Mouse (Mus musculus): ENCODE measurements at regions not wholly inside any gene's neighbourhood (a gene's known extent, or its start where the extent isn't known, plus 50 kb on each side); places are given as distances from the start of the nearest gene placed in this dataset.

DNA sequence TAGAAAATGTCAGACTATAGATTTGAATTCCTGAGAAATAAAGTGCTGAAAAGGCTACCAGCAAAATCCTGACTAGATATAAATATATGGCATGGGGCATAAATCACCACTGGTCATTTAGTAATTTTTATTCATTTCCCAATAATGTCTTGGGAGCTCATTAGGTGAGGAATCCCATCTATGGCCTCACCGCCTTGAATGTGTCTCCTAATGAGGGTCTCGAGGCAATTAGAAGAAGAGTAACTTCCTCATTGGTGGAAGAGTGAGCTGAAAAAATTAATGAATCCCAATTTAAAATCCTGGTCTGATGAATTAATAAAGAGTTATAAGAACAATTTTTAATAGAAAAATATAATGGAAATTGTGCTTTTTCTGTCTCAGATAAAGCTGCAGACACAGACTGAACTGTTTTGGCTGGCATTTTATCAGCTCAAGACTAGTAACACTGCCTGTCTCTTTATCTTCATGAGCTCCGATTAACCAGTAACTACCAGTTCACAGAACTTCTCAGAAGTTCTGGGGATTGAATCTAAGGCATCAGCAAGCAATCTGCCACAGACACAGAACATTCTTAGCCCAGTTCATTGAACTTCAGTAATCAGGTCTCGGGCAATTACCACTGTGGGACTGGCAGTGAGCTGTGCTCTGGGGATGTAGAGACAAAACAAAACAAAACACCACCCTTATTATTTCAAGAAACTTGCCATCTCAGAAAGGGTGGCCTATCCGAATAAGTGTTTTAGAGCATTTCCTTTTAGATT is 170.7 kb downstream of the Plpp3 start:
- no peak for DNase-seq (ENCODE audit: low spot score)

DNA sequence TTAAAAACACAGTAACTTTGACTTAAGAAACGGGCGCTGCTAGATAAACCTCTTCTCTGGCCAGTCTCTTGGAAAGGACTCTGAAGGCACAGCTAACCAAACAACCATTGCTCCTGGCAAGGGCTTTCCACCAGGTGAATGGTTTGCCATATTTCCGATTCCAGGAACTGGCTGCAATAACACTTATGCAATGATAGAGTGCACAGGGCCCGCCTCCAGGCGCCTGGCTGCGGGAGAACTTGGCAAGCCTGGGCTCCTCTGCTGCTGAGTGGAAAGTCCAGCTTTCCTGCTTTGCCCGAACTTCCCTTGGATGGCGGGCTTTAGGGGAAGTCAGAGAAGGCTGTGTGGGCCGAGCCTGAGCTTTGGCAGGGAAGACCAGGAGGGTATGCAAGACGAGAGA is 171.6 kb downstream of the Plpp3 start:
- no peak for DNase-seq (ENCODE audit: low spot score)

DNA sequence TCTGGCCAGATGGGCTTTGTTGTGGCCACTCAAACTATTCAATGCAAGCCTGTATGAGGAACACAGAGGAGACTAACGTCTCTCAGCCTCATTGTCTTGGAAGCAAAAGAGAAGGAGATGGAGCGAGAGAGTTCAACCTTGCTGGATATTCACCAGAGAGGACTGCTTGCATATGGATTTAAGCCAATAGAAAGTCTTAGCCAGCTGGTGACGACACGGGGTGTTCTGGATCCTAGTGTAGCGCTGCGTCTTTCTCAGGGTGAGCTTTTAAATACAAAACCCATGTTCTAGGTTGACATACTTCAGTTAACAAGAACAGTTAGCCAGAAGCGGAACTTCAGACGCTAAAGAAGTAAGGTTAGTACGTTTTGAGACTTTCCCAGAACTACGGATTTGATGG is 174.9 kb downstream of the Plpp3 start:
- DNase-seq (ENCODE audit: low spot score) = no peak

DNA sequence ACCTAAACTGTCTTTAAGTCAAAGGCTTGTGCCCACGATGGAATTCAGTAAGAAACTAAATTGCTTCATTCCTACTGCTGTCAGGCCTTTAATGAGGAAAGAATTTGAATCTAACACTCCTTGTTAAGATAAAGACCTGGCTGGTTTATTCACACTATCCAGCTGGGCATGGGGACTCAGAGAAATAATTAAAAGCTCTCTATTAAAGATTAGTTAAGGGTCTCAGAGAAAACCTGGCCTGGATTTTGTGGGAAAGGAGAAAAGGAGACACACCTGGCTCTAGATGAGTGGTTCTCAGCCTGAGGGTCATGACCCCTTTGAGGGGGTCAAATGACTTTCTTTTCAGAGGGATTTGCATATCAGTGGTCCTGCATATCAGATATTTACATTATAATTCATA is 178.7 kb downstream of the Plpp3 start:
- DNase-seq (ENCODE audit: low spot score) = no peak

DNA sequence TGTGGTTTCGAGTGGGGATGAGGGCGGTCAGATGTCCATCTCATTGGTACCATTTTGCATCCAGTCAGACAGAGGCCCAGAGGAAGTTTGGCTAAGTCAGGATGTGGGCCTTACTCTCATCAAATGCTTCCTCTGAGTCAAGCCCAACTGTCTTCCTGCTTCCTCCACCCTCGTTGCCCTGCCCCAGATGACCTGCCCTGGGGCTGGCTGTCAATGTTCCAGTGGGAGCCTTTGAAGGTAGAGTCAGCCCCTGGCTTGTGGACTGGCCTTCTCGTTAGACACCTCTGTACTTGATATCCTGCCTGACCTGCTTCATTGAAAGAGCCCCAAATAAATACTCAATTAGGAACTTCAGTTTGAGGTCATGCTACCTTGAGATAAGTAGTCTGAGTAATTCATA is 179.4 kb downstream of the Plpp3 start:
- no peak for DNase-seq (ENCODE audit: low spot score)

DNA sequence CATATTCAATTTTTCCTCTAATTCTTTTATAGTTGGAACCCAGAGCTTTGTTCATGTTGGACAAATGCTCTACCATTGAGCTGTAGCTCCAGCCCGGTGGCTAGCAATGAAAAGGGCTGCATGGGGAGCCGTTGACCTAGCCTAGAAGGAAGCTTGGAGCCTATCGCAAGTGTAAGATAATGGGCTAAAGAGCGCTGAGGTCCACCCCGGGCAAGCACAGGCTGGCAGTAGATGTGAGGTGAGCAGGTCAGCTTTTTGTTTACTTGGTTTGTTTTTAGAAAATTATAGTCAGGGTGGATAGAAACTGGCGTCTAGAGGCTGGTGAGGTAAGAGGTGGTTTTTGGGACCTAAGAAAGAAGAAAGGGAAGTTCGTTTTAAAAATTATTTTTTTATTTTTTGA is 181.0 kb downstream of the Plpp3 start:
- DNase-seq (ENCODE audit: low spot score) = no peak

DNA sequence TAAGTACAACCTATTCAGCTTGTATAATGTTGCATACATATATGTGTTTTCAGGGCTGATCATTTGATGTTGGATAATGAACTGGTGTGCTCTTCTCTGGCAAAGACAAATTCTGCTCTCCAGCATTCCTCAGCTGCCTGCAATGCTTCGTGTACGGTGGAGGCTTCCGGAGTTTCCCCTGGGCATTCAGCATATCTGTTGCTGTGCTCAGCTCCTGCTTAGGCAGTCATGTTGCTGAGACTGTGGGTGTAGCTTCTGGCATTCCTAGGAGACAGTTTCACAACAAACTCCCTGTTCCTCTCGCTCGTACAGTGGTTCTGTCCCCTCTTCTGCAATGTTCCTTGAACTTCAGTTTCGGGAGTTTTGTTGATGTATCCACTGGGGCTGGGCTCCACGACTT is 181.7 kb downstream of the Plpp3 start:
- no peak for DNase-seq (ENCODE audit: low spot score)

DNA sequence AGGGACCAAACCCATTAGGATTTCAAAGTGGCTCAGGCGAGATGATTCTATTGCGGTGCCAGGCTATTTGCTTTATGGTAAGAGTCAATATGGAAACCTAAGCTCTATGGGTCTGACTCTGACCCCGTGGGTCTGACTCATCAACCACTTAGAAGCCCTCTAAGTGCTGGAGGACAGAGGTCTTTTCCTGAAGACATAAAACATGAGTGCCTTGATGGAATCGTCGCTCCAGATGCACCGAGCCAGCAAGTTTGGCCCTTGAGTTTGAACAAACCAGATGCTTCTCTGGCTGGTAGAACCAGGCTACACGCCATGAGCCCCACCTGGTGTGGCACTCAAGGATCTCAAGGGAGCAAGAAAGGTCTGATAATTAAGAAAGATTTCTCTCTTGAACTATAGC is 184.1 kb downstream of the Plpp3 start:
- DNase-seq (ENCODE audit: low spot score) = no peak

DNA sequence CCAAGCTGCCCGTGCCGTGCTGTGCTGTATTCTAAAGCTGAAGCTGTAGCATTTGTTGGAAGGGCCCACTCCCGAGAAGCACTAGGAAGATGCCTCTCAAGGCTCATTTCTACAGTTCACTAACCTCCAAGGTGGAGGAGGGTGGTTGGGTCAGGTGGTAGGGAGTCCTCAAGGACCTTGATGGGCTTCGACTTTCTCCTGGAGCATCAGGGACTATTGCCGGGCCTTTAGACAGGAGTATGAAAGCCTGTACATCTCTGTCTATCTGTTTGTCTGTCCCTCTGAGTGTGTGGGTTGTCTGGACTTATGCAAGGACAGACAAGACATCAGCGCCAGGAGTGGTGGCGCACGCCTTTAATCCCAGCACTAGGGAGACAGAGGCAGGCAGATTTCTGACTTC is 189.7 kb downstream of the Plpp3 start:
- DNase-seq (ENCODE audit: low spot score) = no peak

DNA sequence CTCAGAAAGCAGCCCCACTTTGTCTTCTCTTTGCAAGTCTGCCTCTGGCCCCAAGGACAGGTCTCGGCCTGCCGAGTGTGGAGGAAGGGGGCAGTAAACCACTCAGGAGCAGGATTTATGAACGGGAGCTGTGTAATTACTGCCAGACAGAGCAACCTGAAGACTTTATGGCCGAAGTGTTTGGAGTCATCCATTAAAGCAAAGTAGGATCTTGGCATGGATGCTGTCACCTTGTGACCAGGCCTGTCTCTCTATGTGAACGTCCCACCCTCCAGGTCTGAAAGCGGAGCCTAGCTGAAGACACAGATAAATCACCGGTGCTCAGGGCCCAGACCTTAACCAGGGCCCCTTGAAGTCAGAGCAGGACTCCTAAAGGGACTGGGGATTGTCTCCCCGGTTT is 190.8 kb downstream of the Plpp3 start:
- no peak for DNase-seq (ENCODE audit: low spot score)

DNA sequence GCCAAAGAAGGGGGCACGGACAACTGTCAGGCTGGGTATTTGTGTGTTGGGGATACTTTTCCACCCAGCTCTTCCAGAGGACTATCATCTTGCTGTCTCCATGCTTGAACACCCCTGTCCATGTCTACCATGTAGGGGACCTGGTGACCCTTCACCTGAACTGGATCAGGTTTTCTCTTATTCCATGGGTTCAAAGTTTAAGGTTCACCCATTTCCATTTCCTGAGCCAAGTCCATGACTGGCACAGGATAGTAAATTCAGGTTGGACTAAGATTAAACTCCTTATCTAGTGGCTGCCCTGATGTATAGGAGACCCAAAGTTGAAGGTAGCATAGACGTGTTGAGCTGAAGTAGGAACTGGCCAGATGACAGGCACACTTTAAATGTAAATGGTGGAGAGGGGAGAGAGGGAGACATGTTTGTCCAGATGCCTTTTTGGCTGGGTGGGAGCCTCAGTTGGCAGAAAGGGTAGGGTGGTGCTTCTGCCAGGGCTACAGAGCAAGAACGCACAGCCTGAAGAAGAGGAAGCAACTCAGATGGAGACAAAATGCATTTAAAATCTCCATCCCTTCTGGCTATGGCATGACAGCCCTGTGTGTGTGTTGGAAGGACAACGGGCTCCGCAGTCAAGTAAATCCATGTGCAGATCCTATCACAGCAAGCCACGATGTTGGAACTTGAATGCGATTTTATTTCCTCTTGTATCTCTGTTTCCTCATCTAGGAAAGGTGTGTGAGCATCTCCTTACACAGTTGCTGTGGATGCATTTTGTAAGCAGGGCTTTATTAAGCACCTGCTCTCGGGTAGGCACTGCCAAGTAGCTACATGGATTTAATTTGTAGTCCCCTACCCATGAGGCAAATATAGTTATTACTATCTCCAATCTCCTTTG is 192.4 kb downstream of the Plpp3 start:
- no peak for DNase-seq (ENCODE audit: low spot score)

DNA sequence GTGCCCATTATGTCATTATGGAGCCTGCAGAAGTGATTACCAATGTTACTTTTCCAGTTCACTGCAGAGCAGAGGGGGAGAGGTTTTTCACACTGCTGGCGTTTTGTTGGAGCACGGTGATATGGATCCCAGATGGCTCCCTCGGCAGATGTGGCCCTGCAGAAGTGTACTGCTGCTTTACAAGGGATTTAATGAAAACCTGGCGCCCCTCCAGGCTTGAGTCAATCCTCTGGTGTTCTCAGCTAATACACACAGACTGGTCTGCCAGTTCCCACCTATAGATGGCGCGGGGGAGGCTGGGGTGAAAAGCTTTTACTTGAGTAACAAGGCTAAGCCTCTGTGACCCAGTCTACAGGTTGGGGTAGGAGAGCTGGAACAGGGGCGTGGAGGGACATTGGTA is 195.2 kb downstream of the Plpp3 start:
- DNase-seq (ENCODE audit: low spot score) = no peak

DNA sequence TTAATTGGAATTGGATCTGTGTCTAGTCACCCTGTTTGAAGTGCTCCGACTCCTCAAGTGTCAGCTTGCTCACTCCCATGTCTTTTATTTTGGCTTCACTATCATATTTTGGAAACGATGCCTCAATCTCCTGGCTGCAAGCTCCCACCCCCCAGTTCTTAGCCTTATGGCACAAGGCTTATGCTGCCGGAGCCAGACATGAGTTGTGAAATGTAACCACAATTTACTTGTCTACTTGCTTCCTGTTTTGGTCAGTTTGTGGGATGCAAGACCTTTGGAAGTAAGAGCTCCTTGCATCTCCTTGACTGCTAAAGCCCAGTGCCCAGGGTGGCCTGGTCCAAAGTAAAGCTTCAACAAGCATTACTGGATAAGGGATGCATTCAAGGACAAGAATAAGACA is 195.8 kb downstream of the Plpp3 start:
- no peak for DNase-seq (ENCODE audit: low spot score)

DNA sequence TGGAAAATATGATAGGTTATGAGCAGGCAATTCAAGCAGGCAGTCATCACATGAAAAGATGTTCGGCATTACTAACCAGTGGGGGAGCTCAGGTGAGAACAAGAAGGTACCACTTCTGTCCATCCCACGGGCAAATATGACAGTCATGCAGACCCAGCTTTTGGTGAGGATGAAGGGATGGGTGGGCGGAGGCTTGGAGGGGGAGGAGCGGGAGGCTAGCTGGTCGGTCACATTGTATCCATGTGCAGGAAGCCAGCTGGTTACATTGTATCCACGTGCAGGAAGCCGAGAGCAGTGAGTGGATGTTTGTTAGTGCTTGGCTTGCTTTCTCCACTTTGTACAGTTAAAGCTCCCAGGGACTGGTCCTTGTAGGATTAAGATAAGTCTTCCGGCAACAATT is 196.9 kb downstream of the Plpp3 start:
- no peak for DNase-seq (ENCODE audit: low spot score)

DNA sequence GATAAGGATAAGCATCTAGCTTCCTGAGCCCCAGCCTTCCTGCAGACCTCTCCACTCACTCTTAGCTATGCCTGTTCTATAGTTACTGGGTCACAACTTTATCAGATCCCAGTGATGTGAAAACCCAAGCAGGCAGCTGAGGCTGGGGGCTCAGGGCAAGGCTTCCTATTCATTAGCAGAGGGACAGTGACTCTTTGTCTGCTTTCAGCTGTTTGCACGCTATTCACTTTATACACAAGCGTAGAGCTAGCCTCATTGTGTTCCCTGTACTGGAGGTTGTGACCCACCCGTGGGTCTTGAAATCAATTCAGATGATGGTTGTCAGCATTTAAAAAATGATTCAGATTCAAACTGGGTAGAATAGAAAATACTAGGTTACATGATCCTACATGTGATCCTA is 199.5 kb downstream of the Plpp3 start:
- no peak for DNase-seq (ENCODE audit: low spot score)

DNA sequence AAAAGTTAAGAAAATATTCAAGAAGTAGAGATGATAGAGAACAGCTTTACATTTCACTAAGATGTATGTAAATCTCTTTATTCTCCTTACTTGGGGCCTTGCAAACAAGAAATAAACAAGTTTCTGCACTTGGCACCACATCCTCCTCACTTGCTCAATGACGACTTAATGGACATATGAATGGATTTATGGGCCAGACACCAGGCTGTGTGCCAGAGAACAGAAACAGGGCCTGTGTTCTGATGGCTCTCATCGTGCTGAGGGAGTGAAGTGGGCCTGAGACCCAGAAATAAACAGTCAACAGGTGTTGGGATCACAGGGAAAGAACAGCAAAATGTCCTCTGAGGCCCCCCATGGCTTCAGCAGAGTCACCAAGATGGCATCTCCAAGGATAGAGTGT is 201.6 kb downstream of the Plpp3 start:
- DNase-seq (ENCODE audit: low spot score) = no peak

DNA sequence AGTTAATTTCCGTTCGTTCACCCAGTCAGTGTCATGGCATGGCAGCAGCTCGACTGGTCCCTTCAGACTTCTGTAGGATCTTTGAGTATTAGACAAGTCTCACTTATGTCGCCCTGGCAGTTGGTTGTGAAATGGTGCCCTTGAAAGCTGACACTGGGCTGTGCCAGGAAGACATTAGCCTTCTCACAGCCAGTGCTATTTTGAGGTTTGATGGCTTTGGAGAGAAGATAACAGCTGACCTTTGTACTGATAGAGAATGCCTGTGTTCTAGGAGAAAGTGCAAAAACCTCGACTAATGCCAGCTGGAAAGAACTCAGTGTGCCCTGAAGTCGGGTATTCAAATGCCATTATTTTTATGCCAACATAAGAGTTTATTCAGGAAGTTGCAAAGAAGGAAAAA is 207.3 kb downstream of the Plpp3 start:
- DNase-seq (ENCODE audit: low spot score) = no peak

DNA sequence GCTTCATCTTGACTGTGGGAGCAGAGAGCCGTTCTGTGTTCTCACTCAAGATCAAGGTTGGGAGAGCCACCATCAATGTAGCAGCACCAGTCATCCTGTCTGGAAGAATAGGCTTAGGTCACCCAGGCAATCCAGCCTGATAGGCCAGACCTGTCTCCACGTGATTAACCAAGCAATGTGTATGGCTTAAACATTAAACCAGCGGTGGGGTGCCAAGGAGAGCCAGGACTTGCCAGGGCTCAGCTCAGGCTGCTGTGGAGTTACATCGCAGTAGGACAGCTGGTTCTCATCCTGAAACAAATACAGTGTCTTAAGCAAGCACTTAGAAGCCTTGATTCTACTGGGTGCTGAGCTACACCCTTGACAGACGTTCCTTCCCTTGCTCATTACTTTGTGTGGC is 207.9 kb downstream of the Plpp3 start:
- no peak for DNase-seq (ENCODE audit: low spot score)

DNA sequence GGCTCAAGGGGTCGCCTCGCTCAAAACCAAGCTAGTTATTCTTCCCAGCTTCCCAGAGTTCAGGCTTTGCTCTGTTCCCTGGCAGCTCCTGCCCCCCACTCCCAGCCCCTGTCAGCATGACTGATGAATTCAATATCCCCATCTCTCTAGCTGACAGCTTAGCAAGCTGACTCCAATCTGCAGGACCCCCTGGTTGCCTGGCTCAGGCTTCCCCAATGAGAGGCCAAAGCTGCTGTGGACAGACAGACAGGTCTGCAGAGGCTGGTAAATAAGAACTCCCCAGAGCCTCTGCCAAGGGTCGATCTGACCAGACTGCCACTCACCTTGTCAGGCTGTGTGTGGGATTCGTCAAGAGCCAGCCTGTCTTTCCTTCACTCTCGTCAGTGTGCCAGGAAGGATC is 219.4 kb downstream of the Plpp3 start:
- DNase-seq (ENCODE audit: low spot score) = no peak

DNA sequence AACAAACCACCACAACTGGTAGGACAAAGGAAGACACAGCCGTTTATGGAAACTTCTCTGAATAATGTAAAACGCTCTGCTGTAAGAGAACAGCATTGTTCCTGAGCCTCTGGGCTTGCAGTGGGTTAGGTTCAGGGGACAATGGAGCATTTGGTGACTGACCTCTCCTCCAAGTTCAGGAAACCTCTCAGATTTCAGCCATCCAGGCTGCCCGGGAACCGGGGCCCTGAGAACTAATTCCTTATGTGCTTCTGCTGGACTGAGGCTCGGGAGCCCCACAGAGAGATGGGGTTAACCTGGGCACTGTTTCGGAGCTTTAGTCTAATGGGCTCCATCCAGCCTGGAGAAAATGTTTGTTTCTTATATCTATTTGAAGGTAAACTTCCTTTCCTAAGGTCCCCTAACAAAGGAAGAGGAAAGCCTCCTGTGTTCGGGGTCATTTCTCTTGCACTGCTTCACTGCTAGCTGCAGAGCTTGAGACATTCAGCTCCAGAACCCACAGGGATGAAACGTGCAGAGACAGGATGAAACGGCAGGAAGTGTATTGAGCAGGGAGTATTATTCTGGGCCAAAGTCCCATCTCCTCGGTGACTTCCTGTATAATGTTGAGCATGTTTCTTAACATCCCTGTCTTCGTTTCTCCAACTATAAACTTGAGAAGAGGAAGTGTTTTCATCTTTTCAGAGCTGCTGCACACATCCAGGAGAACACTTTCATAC is 220.5 kb downstream of the Plpp3 start:
- no peak for DNase-seq (ENCODE audit: low spot score)

DNA sequence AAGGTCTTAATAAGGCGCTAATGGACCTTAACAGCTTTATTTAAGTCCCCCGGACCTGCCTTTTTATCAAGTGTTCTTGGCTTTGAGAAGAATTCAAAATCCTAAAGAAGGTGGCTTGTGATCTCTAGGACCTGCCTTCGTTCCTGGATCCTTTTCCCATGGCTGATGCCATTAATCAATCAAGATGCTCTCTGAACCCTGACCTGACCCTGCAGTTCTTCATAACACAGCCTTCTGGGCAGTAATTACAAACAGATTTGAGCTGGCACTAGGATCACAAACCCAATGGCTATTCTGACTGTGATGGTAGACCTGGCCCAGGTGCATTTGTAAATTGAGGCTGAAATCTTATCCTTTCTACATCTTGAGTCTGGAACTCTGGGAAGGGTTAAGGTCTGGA is 227.7 kb downstream of the Plpp3 start:
- DNase-seq (ENCODE audit: low spot score) = no peak

DNA sequence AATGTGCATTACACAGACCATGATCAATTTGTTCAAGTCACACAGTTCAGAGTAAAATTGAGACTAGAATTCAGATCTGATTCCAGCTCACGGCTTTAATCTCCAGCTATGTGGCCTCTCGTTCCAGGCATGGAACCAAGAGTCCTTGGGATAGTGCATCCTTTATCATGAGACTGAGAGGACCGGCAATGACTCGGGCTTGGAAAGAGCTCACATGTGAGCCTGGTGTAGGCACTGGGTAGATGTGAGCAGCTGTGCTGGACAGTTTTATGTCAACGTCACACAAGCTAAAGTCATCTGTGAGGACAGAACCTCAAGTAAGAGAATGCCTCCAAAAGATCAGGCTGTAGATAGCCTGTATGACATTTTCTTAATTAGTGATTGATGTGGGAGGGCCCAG is 228.3 kb downstream of the Plpp3 start:
- no peak for DNase-seq (ENCODE audit: low spot score)

DNA sequence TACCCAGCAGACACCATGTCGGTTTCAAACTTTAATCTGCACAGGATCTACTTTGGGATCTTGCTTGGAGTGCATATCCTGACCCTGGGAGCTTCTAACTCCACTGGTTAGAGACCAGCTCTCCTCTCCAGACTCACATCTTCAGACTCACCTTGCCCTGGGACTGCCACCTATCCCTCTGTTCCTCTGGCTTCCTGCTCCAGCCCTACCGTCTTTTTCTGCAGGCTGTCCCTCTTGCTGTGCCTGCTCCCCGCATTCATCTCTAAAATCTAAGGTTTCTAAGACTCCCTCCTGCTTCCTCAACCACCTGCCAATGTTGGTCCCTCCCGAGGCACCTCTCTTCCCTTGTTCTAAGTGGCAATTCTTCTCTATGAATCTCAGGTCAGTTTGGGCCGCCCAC is 233.2 kb downstream of the Plpp3 start:
- DNase-seq (ENCODE audit: low spot score) = no peak

Measured in c-Kit-positive CD71-positive TER-119-positive erythroid progenitor cells, embryonic 14.5 days (primary cell).